Mouse (Mus musculus) lung, postnatal 25 days (tissue): ENCODE data around the gene Ccdc28a.

Source experiments
- DNase-seq: peaks from one replicate; pipeline ENCODE4 v3.0.0; 2022; ENCODE audit warnings: low spot score

Ccdc28a gene

GRCm38 (mm10) chr10:18194156-18194555 lies 40.6 kb downstream of the Ccdc28a start:
- DNase-seq: no peak

DNA sequence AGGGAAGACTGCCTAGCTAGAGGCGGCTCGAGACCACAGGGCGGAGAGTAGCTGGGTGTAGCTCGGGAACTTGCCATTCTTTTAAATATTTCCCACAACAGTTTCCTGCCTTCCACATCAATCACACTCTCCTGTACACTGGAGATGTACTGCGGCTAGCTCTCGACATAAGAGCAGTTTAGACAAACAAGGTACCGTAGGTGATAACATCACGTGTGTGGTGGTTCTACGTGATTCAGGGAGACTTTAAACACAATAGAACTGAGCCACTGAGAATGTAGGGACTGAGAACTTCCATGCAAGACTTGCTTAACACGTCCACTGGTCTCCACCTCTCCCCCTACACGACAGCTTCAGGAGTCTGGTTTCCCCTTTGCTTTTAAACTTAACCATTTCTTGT lies 41.6 kb downstream of the Ccdc28a start:
- peak; percentile 28 for DNase-seq

DNA sequence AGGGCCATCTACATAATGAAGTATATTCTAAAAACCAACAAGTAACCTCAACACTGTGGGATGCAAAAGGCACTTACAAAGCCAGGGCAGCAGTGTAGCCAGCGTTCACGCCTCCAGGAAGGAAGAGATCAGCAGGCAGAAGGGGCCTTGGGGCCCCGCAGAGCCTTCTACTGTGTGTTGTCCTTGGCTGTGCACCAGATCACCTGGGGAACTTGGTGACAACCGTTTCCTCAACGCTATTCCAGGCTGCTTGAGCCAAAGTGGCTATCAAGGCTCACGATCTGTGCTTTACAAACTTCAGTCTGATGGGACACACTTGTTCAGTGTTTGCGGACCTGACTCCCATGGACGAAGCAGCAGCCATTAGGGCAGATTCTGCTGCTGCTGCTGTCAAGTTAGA lies 43.1 kb downstream of the Ccdc28a start:
- peak; percentile 34 for DNase-seq

- DNase-seq: no peak
Measured at GRCm38 (mm10) chr10:18189498-18189897, 45.3 kb downstream of the Ccdc28a start.

DNA sequence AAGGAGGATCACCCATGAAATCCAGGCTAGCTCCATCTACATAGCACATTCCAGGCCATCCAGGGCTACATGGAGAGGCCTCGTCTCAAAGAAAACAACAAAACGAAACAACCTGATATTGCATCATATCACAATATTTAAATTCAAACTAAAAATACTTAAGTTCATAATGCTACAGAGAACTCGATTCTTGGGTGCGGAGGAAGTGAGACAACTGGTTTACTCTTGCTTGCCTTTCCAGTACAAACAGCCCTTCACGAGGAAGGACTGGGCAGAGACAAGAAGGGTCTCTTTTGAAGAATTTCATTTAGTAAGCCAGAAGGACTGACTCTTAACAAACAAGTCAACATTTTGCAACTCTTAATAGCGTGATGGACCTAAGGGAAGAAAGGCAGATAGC lies 46.2 kb downstream of the Ccdc28a start:
- no peak for DNase-seq

DNA sequence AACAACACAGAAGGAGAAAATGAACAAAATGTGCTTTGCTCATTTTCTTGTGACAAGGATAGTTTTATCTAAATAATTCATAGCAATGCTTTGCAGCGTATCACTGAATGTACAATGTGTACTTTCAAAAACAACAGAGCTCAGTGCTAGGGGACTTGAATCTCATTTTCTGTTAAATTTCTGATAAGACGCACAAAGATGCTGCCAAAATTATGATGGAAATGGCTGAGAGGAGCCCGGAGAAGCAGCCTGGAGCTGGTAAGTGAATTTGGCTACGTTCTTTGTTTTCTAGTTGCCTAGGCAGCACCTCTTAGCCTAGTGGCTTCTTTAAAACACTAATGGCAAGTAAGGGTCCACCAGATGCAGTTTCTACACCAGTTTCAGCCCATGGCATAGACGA lies 52.6 kb downstream of the Ccdc28a start:
- DNase-seq: no peak

DNA sequence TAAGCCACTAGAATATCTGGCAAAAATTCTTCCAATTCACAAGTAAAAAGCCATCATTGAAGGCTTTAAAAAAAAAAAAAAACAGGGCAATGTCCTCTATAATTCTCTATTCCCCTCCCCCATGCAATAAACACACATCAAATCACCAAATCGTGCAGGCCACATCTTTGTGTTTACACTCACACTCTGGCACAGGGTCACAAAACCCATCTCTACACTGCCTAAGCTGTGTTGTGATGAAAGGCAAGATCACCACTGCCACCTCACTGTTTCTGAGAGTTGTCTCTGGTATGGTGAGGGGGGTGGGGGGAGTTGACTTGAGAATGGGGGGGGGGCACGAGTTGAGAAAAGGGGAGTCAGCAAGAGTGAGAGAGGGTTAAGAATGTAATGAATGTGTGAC lies 57.5 kb downstream of the Ccdc28a start:
- DNase-seq: no peak

- no peak for DNase-seq
Measured at GRCm38 (mm10) chr10:18176722-18177121, 58.1 kb downstream of the Ccdc28a start.

GRCm38 (mm10) chr10:18175087-18175486 lies 59.7 kb downstream of the Ccdc28a start:
- DNase-seq: no peak
